Mouse (Mus musculus): Measurements from ENCODE around the gene Vmn2r89. TPM values are rescaled to one million over a fixed set of nuclear protein-coding genes. Genes with fewer than 3 reads are reported as not detected.

Gene Vmn2r89
- polyA plus RNA-seq, 1 experiment from 2014 or later = not detected

- Histone ChIP-seq H3K27ac (no peak overlapping the region), H3K36me3 (no peaks in the 10 kb centered on the region), H3K4me3 (no peak overlapping the region), H3K9ac (no peak overlapping the region), H3K4me2 (replicated peaks) (no peak overlapping the region), H3K9me3 (no peaks in the 10 kb centered on the region), H3K27me3 (no peaks in the 10 kb centered on the region), H3K4me1 (no peaks in the 10 kb centered on the region)
- WGBS = 93% methylated on average over 2 of the region's 2 CpGs
- no peak for ATAC-seq (ENCODE audit: low FRiP score, low read depth)
These were observed 44.1 kb downstream of the Vmn2r89 start for GRCm38 (mm10) chr14:51495781-51496180.

GRCm38 (mm10) chr14:51496955-51497354, 45.3 kb downstream of the Vmn2r89 start:
- Histone ChIP-seq H3K4me3 (no peak overlapping the region), H3K4me2 (replicated peaks) (no peak overlapping the region), H3K27me3 (no peaks in the 10 kb centered on the region), H3K9me3 (no peaks in the 10 kb centered on the region), H3K36me3 (no peaks in the 10 kb centered on the region), H3K27ac (no peak overlapping the region), H3K4me1 (no peaks in the 10 kb centered on the region), H3K9ac (no peak overlapping the region)
- no peak for ATAC-seq (ENCODE audit: low FRiP score, low read depth)
- 84% methylated on average over 1 of the region's 1 CpGs for WGBS

- no peak overlapping the region for H3K4me3 ChIP-seq
- H3K27ac ChIP-seq = no peak overlapping the region
- H3K4me2 ChIP-seq (replicated peaks) = no peak overlapping the region
- ATAC-seq (ENCODE audit: low FRiP score, low read depth) = no peak
- H3K27me3 ChIP-seq = no peaks in the 10 kb centered on the region
- no peaks in the 10 kb centered on the region for H3K36me3 ChIP-seq
- H3K9me3 ChIP-seq = no peaks in the 10 kb centered on the region
- WGBS = 88% methylated on average over 2 of the region's 2 CpGs
- no peaks in the 10 kb centered on the region for H3K4me1 ChIP-seq
- no peak overlapping the region for H3K9ac ChIP-seq
These were observed 46.3 kb downstream of the Vmn2r89 start for GRCm38 (mm10) chr14:51497958-51498357.

- H3K9ac ChIP-seq = no peak overlapping the region
- H3K36me3 ChIP-seq = no peaks in the 10 kb centered on the region
- H3K27ac ChIP-seq = no peak overlapping the region
- H3K4me3 ChIP-seq = no peak overlapping the region
- no peaks in the 10 kb centered on the region for H3K27me3 ChIP-seq
- H3K4me1 ChIP-seq = no peaks in the 10 kb centered on the region
- WGBS = 80% methylated on average over 2 of the region's 2 CpGs
- no peak for ATAC-seq (ENCODE audit: low FRiP score, low read depth)
- no peaks in the 10 kb centered on the region for H3K9me3 ChIP-seq
- H3K4me2 ChIP-seq (replicated peaks) = no peak overlapping the region
These were observed 48.1 kb downstream of the Vmn2r89 start for GRCm38 (mm10) chr14:51499707-51500275.

GRCm38 (mm10) chr14:51500461-51500860, 48.8 kb downstream of the Vmn2r89 start:
- 87% methylated on average over 4 of the region's 4 CpGs for WGBS
- H3K4me3 ChIP-seq = no peak overlapping the region
- no peak overlapping the region for H3K9ac ChIP-seq
- H3K27ac ChIP-seq = no peak overlapping the region
- no peaks in the 10 kb centered on the region for H3K4me1 ChIP-seq
- no peak for ATAC-seq (ENCODE audit: low FRiP score, low read depth)
- no peaks in the 10 kb centered on the region for H3K27me3 ChIP-seq
- H3K9me3 ChIP-seq = no peaks in the 10 kb centered on the region
- H3K4me2 ChIP-seq (replicated peaks) = no peak overlapping the region
- H3K36me3 ChIP-seq = no peaks in the 10 kb centered on the region

GRCm38 (mm10) chr14:51507416-51507815, 55.8 kb downstream of the Vmn2r89 start:
- 87% methylated on average over 8 of the region's 8 CpGs for WGBS
- H3K27me3 ChIP-seq = no peaks in the 10 kb centered on the region
- H3K27ac ChIP-seq = no peak overlapping the region
- H3K4me2 ChIP-seq (replicated peaks) = no peak overlapping the region
- no peaks in the 10 kb centered on the region for H3K9me3 ChIP-seq
- H3K9ac ChIP-seq = no peak overlapping the region
- no peaks in the 10 kb centered on the region for H3K36me3 ChIP-seq
- no peaks in the 10 kb centered on the region for H3K4me1 ChIP-seq
- H3K4me3 ChIP-seq = no peak overlapping the region
- no peak for ATAC-seq (ENCODE audit: low FRiP score, low read depth)

Other genes with a start within 250 kb of the Vmn2r89 start
- gene Ear14, start 248.5 kb upstream of the Vmn2r89 start, polyA plus RNA-seq (2015; fragmentation: Nextera tagmentation; extraction: Ambion mirVana) = not detected in 2 replicates
- not detected in 2 replicates for gene Rnase2a, start 195.7 kb upstream of the Vmn2r89 start, polyA plus RNA-seq (2015; fragmentation: Nextera tagmentation; extraction: Ambion mirVana)
- not detected in 2 replicates for gene Gm7247, start 90.1 kb upstream of the Vmn2r89 start, polyA plus RNA-seq (2015; fragmentation: Nextera tagmentation; extraction: Ambion mirVana)
- gene Vmn2r88, start 41.0 kb upstream of the Vmn2r89 start, polyA plus RNA-seq (2015; fragmentation: Nextera tagmentation; extraction: Ambion mirVana) = not detected in 2 replicates
- not detected in 2 replicates for gene Gm5622, start 100.9 kb downstream of the Vmn2r89 start, polyA plus RNA-seq (2015; fragmentation: Nextera tagmentation; extraction: Ambion mirVana)
- gene Gm17175, start 122.2 kb downstream of the Vmn2r89 start, polyA plus RNA-seq (2015; fragmentation: Nextera tagmentation; extraction: Ambion mirVana) = not detected in 2 replicates
- not detected in 2 replicates for gene Gm17174, start 140.3 kb downstream of the Vmn2r89 start, polyA plus RNA-seq (2015; fragmentation: Nextera tagmentation; extraction: Ambion mirVana)
- not detected in 2 replicates for gene Gm17078, start 159.5 kb downstream of the Vmn2r89 start, polyA plus RNA-seq (2015; fragmentation: Nextera tagmentation; extraction: Ambion mirVana)
- not detected in 2 replicates for gene Gm4181, start 183.8 kb downstream of the Vmn2r89 start, polyA plus RNA-seq (2015; fragmentation: Nextera tagmentation; extraction: Ambion mirVana)
- gene Gm17079, start 243.6 kb downstream of the Vmn2r89 start, polyA plus RNA-seq (2015; fragmentation: Nextera tagmentation; extraction: Ambion mirVana) = not detected in 2 replicates